Mouse (Mus musculus) mouse trophoblast stem cell (cell line): ENCODE measurements around the gene Isy1.
"Not testable (repeated sequence)": the region's sequence is repeated elsewhere in the genome, so short reads cannot be mapped to it uniquely, and the experiment has no call there.

Source experiments
- in situ Hi-C, 2 experiments: fragments of 300-500 bp; cut with MseI, MboI; formaldehyde crosslinking; loops; 2 replicates in 1 of 2; 3 replicates in 1 of 2; pipeline ENCODE4 v1.15.1; 2025

Gene Isy1

GRCm38 (mm10) chr6:87778294-87779173 is 60.1 kb downstream of the Isy1 start:
- in situ Hi-C loops = no loop called here

- in situ Hi-C loops = no loop called here
Observed at GRCm38 (mm10) chr6:87777842-87778241, 60.8 kb downstream of the Isy1 start, which contains the start of gene Gp9. Gp9 (plus strand) TSS chr6:87778072.

- in situ Hi-C loops = no loop called here
Observed at GRCm38 (mm10) chr6:87776663-87777062, 61.9 kb downstream of the Isy1 start.

GRCm38 (mm10) chr6:87775588-87776245 is 62.9 kb downstream of the Isy1 start:
- in situ Hi-C loops = no loop called here

GRCm38 (mm10) chr6:87774909-87775308 is 63.7 kb downstream of the Isy1 start:
- in situ Hi-C loops = no loop called here

- in situ Hi-C loops = no loop called here
Observed at GRCm38 (mm10) chr6:87774466-87774865, 64.1 kb downstream of the Isy1 start.

GRCm38 (mm10) chr6:87770626-87771025 is 68.0 kb downstream of the Isy1 start:
- in situ Hi-C loops = no loop called here

- in situ Hi-C loops = not testable (repeated sequence)
Observed at GRCm38 (mm10) chr6:87764296-87764695, 74.3 kb downstream of the Isy1 start.
